Mouse (Mus musculus): ENCODE measurements around the gene Gna14.
A peak's percentile ranks its signal among the peaks of the same experiment; 100 is the strongest.

The Gna14 gene

GRCm38 (mm10) chr19:16599298-16599970, 163.9 kb downstream of the Gna14 start:
- peak; percentile 84 for DNase-seq

DNA sequence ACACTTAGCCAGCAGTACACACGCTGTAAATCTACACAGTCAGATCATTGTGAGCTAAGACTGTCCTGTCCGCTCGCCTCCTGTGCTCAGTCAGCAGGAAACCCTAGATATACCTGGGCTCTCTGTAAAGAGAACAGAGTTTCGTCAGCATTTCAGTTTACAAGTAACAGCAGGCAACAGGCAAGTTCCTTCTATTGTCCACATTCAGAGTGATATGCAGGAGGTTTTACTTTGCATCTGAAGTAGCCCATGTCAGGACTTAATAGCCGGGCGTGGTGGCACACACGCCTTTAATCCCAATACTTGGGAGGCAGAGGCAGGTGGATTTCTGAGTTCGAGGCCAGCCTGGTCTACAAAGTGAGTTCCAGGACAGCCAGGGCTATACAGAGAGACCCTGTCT, 166.5 kb downstream of the Gna14 start:
- DNase-seq = no peak

GRCm38 (mm10) chr19:16607634-16608033, 172.1 kb downstream of the Gna14 start:
- DNase-seq = no peak

DNA sequence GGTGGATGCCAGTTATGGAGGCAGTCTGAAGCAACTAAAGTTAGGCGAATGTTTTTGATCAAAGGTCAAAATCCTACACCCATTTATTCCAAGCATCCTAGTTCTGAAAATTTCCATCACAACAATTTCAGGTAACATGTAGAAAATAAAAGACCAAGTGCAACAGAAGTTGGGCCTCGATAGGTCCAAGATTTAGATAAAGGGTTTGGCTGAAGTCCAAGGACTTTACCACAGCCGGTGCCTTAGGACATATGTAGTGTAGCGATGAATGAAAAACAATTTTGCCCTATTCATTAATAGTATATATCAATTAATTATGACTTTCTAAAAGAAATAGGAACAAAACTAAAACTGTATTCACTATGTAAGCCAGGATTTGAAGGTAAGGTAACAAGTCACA, 187.6 kb downstream of the Gna14 start:
- no peak for DNase-seq

DNA sequence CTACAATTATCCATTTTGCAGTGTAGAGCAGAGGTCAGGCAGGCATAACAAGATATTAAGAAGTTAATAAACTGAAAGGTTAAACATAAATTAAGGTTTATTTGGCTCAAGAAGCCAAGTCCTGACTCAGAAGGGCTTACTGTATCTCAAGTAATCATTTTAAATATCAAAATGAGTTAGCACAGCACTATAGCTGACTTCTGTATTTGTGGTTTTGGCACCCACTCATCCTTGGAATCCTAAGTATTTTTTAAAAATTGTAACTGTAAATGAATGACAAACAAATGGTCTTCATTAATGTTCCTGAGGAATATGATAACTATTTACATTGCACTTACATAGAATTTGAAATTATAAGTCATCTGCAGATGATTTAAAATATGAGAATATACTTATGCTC, 189.4 kb downstream of the Gna14 start:
- no peak for DNase-seq

- DNase-seq = no peak
Observed at GRCm38 (mm10) chr19:16625610-16626395, 190.2 kb downstream of the Gna14 start.

Measured in kidney, adult 9 months (tissue).